Mouse (Mus musculus) hindbrain, embryonic 15.5 days (tissue): Measurements from ENCODE around the gene Fam72a. TPM values are rescaled to one million over a fixed set of nuclear protein-coding genes. Genes with fewer than 3 reads are reported as not detected.
"Not testable (repeated sequence)": the region's sequence is repeated elsewhere in the genome, so short reads cannot be mapped to it uniquely, and the experiment has no call there.

Source experiments
- ATAC-seq: fragments of 200-750 bp; cut with Nextera tagmentation; 2 replicates; pipeline ENCODE4 v1.8.0; 2017; ENCODE audit warnings: low read depth, moderate number of reproducible peaks, moderate TSS enrichment; ENCODE audit not compliant: low FRiP score
- H3K27ac ChIP-seq: fragments of 300-500 bp; sonication (generic); replicated peaks from 2 replicates; pipeline ENCODE4 v1.5.1; 2015; ENCODE audit warnings: mild to moderate bottlenecking, inconsistent platforms
- H3K27me3 ChIP-seq: fragments of 300-500 bp; sonication (generic); 2 replicates; pipeline ENCODE4 v1.6.1; 2015; ENCODE audit warnings: control low read depth, inconsistent platforms
- H3K36me3 ChIP-seq: fragments of 300-500 bp; sonication (generic); 2 replicates; pipeline ENCODE4 v1.6.1; 2015; ENCODE audit warnings: control low read depth, inconsistent platforms
- H3K4me1 ChIP-seq: fragments of 300-500 bp; sonication (generic); replicated peaks from 2 replicates; pipeline ENCODE4 v1.6.1; 2015; ENCODE audit warnings: control low read depth, inconsistent platforms
- H3K4me2 ChIP-seq: fragments of 300-500 bp; sonication (generic); 2 replicates; pipeline ENCODE4 v1.6.1; 2015; ENCODE audit warnings: moderate library complexity, mild to moderate bottlenecking, inconsistent platforms
- H3K4me3 ChIP-seq: fragments of 300-500 bp; sonication (generic); 2 replicates; pipeline ENCODE4 v1.5.1; 2015; ENCODE audit warnings: mild to moderate bottlenecking, inconsistent platforms
- H3K9ac ChIP-seq: fragments of 300-500 bp; sonication (generic); 2 replicates; pipeline ENCODE4 v1.6.1; 2015; ENCODE audit warnings: inconsistent platforms
- H3K9me3 ChIP-seq: fragments of 300-500 bp; sonication (generic); 2 replicates; pipeline ENCODE4 v1.6.1; 2016; ENCODE audit warnings: control low read depth, inconsistent platforms
- WGBS: fragments of 180-500 bp; shearing (Covaris S2); methylation state at CpG from one replicate; pipeline ENCODE4 v1.1.7; 2015; 5-methylcytosine and 5-hydroxymethylcytosine counted together
- microRNA-seq: library from miRNA; unstranded; fragments of <30 nt; microRNA quantifications from one replicate; pipeline ENCODE4, GENCODE M21; 2016
- polyA plus RNA-seq: library from polyadenylated mRNA; unstranded; fragments of >200 nt; fragmentation: Nextera tagmentation; extraction: Ambion mirVana; gene quantifications from 2 replicates; pipeline ENCODE4 v1.2.1, GENCODE M21; 2015

Gene Fam72a
- polyA plus RNA-seq, 1 experiment from 2014 or later = 1.1 TPM

- no peak for ATAC-seq
- Histone ChIP-seq H3K27me3 (no peaks in the 10 kb centered on the region), H3K36me3 (no peaks in the 10 kb centered on the region), H3K4me3 (no peak overlapping the region), H3K9me3 (no peaks in the 10 kb centered on the region), H3K4me1 (no peaks in the 10 kb centered on the region), H3K27ac (no peak overlapping the region), H3K9ac (no peak overlapping the region), H3K4me2 (no peak overlapping the region)
- WGBS = 97% methylated on average over 2 of the region's 2 CpGs
Measured at GRCm38 (mm10) chr1:131562081-131562480, 34.4 kb downstream of the Fam72a start.

- H3K9me3 ChIP-seq, H3K27me3 ChIP-seq, H3K27ac ChIP-seq, ATAC-seq, H3K36me3 ChIP-seq, H3K9ac ChIP-seq, H3K4me1 ChIP-seq, H3K4me3 ChIP-seq: not testable (repeated sequence)
- H3K4me2 ChIP-seq = peak overlapping the region; percentile 23; the same call in 1 of the 2 replicates
- 30% methylated on average over 11 of the region's 11 CpGs for WGBS
Measured at GRCm38 (mm10) chr1:131566056-131566455, 38.4 kb downstream of the Fam72a start.

DNA sequence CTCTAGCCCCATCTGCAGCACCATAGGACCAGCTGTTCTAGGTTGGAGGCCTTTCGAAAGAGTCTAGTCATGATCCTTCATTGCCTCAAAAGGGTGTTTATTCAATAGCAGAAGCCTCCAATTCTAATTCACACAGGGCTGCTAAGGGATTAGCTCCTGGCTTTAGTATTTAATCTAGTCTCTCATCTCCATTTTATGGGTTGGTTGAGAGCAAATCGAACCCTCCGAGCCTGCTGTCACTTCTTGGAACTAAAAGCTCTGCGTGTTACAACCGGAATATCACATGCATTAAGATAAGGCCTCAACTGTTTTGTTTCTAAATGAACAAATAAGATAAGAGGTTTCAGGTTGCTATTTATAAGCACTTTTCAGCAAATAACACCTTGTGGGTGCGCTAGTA is 42.0 kb downstream of the Fam72a start:
- no peak for ATAC-seq
- Histone ChIP-seq H3K9me3 (no peaks in the 10 kb centered on the region), H3K9ac (no peak overlapping the region), H3K4me3 (no peak overlapping the region), H3K4me1 (no peaks in the 10 kb centered on the region), H3K4me2 (no peak overlapping the region), H3K27ac (no peak overlapping the region), H3K36me3 (no peaks in the 10 kb centered on the region), H3K27me3 (no peaks in the 10 kb centered on the region)
- WGBS = 94% methylated on average over 6 of the region's 6 CpGs

- Histone ChIP-seq H3K27me3 (no peaks in the 10 kb centered on the region), H3K36me3 (no peaks in the 10 kb centered on the region), H3K4me2 (no peak overlapping the region), H3K9ac (no peak overlapping the region), H3K9me3 (no peaks in the 10 kb centered on the region), H3K4me3 (no peak overlapping the region), H3K27ac (no peak overlapping the region), H3K4me1 (no peaks in the 10 kb centered on the region)
- WGBS = 94% methylated on average over 4 of the region's 4 CpGs
- no peak for ATAC-seq
Measured at GRCm38 (mm10) chr1:131570391-131570790, 42.7 kb downstream of the Fam72a start.

GRCm38 (mm10) chr1:131573721-131574120 is 46.0 kb downstream of the Fam72a start:
- WGBS = 93% methylated on average over 14 of the region's 14 CpGs
- no peak overlapping the region for H3K4me2 ChIP-seq
- H3K9ac ChIP-seq = no peak overlapping the region
- no peaks in the 10 kb centered on the region for H3K36me3 ChIP-seq
- no peaks in the 10 kb centered on the region for H3K27me3 ChIP-seq
- H3K4me1 ChIP-seq = no peaks in the 10 kb centered on the region
- no peak overlapping the region for H3K4me3 ChIP-seq
- no peaks in the 10 kb centered on the region for H3K9me3 ChIP-seq
- no peak overlapping the region for H3K27ac ChIP-seq
- ATAC-seq = no peak; the same call in 1 of the 2 replicates

GRCm38 (mm10) chr1:131578943-131579680 is 51.4 kb downstream of the Fam72a start:
- Histone ChIP-seq H3K27me3 (no peaks in the 10 kb centered on the region), H3K9ac (no peak overlapping the region), H3K4me1 (no peaks in the 10 kb centered on the region), H3K9me3 (no peaks in the 10 kb centered on the region), H3K4me2 (no peak overlapping the region), H3K36me3 (no peaks in the 10 kb centered on the region), H3K4me3 (no peak overlapping the region), H3K27ac (no peak overlapping the region)
- 80% methylated on average over 17 of the region's 17 CpGs for WGBS
- no peak for ATAC-seq

DNA sequence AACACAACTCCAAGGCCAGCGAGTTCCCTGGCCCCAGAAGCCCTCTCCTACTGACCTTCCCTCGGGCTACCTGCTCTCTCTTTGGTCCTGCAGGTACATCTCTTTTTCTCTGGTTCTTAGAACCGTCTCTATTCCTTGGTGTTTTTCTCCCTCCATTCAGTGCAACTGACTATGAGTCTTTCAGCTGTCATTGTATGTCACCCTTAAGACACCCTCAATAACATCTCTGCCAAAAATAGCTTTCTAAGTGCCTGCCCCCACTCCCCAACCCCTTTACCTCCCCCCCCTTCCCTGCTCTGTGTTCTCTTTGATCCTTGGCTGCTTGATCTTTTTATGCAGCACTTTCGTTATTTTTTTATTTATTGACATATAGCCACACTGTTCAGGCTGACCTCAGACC is 52.7 kb downstream of the Fam72a start:
- ATAC-seq = no peak
- Histone ChIP-seq H3K4me1 (no peaks in the 10 kb centered on the region), H3K36me3 (no peaks in the 10 kb centered on the region), H3K27ac (no peak overlapping the region), H3K9ac (no peak overlapping the region), H3K4me2 (no peak overlapping the region), H3K4me3 (no peak overlapping the region), H3K27me3 (no peaks in the 10 kb centered on the region), H3K9me3 (no peaks in the 10 kb centered on the region)
- WGBS = 72% methylated on average over 4 of the region's 4 CpGs

DNA sequence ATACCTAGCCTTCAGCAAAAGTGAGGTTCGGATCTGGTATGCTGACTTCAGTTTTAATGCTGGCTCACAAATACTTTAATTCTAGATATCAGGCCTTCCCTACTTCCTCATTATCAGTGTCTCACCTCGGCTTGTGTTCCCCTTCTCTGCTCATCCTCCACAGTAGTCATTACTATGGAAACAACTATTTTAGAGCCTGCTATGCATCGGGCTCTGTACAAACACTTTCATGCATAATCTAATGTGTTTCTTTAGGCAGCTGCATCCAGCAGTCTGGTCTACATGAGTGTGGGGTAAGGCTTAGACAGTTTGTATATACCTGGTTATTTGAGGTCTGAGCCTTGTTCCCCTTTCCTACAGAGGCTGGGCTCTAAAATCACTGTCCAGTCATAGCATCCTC is 55.9 kb downstream of the Fam72a start:
- H3K4me3 ChIP-seq = no peak overlapping the region
- no peak overlapping the region for H3K9ac ChIP-seq
- no peak for ATAC-seq
- no peaks in the 10 kb centered on the region for H3K9me3 ChIP-seq
- no peak overlapping the region for H3K4me2 ChIP-seq
- 0 out of 2 replicates have a peak, but pooled peaks cover 3% of the 10 kb centered on the region for H3K4me1 ChIP-seq
- H3K36me3 ChIP-seq = no peaks in the 10 kb centered on the region
- no peak overlapping the region for H3K27ac ChIP-seq
- no peaks in the 10 kb centered on the region for H3K27me3 ChIP-seq
- 81% methylated on average over 3 of the region's 3 CpGs for WGBS

- Histone ChIP-seq H3K4me1 (0 out of 2 replicates have a peak, but pooled peaks cover 3% of the 10 kb centered on the region), H3K4me3 (no peak overlapping the region), H3K4me2 (no peak overlapping the region), H3K9me3 (no peaks in the 10 kb centered on the region; the same call in 1 of the 2 replicates), H3K27me3 (no peaks in the 10 kb centered on the region), H3K36me3 (no peaks in the 10 kb centered on the region), H3K27ac (no peak overlapping the region), H3K9ac (no peak overlapping the region)
- ATAC-seq = peak; percentile 27; the same call in 1 of the 2 replicates
- WGBS = 62% methylated on average over 8 of the region's 8 CpGs
Measured at GRCm38 (mm10) chr1:131586836-131587235, 59.1 kb downstream of the Fam72a start.

Small RNAs within 50 kb of the gene (microRNA-seq; reads per million reads assigned to microRNA genes)
- gene Gm24273 = not detected

Other genes with a start within 250 kb of the Fam72a start
- 1.2 and 2.3 TPM in 2 replicates for gene Ikbke, start 248.3 kb upstream of the Fam72a start, polyA plus RNA-seq
- 22.6 and 28.3 TPM in 2 replicates for gene Srgap2, start 551 bp upstream of the Fam72a start, polyA plus RNA-seq
- gene Avpr1b, start 71.3 kb downstream of the Fam72a start, polyA plus RNA-seq = not detected in 2 replicates
- not detected in 2 replicates for gene Ctse, start 110.4 kb downstream of the Fam72a start, polyA plus RNA-seq
- 0.91 and 1.6 TPM in 2 replicates for gene Rab7b, start 160.8 kb downstream of the Fam72a start, polyA plus RNA-seq
- gene Slc26a9, start 216.1 kb downstream of the Fam72a start, polyA plus RNA-seq = 0.05 and 0.08 TPM in 2 replicates